Mouse (Mus musculus): ENCODE results near the gene Aurkaip1.
"Not testable (repeated sequence)": the region's sequence is repeated elsewhere in the genome, so short reads cannot be mapped to it uniquely, and the experiment has no call there.

The Aurkaip1 gene

DNA sequence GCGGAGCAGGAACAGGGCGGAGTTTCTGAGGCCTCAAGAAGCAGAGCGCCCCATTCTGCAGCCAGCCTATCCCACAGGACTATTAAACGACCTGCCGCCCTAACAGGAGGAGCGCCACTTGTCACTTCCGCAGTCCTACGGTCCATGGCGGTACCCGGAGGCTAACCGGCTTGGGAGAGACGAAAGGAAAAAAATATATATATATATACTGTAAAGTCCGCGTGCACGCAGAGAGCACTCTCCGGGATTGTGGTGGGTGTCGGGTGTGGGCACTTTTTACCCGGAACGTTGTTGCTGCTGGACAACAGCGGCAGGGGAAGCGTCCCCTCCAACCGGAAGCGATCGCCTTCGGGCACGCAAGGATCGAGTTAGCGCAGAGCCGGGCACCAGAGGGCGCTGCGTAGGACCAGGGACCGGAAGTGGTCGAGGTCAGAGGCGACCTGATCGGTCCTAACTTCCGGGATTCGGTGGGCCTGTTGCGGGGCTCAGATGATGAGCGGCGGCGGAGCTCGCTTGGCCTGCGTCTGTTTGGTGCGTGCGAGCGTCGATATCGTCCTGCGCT, at the start of gene Aurkaip1:
Aurkaip1 (plus strand) TSS at position 68 of the 562 bp plus-strand sequence.
- DNase-seq (ENCODE audit: low read depth, low spot score) = peak; percentile 91

DNA sequence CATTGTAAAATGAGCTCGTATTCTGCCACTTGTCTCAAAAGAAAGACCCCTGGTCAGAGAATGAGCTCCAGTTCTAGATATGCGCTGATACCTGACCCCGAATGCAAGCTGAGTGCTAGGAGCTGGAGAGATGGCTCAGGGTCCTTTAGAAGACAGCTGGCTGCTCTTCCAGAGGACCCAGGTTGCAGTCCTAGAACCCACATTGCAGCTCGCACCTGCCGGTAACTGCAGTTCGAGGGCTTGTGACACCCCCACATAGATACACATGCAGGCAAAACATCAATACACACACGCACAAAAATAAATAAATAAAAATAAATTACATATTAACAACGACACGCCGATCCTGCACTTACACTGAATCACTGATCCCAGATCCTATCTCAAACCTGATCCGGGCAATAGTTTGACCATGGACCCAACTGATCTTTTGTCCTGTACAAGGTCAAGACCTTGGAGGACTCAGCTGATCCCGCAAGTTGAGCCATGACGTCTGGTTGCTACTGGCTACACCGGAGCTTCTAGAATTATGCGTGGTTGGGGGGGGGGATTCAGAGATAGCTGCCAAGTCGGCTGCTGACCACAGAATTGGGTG, 47.5 kb upstream of the Aurkaip1 start:
- no peak for DNase-seq (ENCODE audit: low read depth, low spot score)

DNA sequence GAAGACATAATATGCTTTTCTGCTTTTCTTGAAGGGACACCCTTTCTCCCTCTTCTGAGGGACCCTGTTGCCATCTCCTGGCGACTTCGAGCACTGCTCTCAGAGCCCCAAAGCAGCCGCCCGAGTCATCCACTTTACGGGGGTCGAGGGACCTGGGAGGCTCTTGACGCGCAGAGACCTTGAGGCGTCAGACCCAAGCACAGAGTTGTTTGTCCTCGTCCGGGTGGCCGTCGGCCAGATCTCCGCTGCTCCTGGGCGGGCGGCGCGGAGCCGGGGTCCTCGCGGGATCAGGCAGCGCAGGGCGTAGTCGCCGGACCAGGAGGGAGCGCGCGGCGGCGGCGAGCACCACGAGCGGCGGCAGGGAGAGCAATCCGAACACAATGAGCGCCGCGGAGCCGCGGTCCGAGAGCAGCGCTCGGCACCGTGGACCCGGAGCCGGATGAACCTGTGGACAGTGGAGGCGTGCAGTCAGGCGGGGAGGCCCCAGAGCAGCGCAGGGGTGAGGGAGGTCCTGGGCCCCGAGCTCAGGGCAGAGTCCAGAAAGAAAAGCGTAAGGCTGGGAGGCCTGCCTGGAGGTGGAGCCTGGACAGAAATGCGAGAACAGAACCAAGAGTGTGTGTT, 46.9 kb upstream of the Aurkaip1 start:
- peak; percentile 72 for DNase-seq (ENCODE audit: low read depth, low spot score)

DNA sequence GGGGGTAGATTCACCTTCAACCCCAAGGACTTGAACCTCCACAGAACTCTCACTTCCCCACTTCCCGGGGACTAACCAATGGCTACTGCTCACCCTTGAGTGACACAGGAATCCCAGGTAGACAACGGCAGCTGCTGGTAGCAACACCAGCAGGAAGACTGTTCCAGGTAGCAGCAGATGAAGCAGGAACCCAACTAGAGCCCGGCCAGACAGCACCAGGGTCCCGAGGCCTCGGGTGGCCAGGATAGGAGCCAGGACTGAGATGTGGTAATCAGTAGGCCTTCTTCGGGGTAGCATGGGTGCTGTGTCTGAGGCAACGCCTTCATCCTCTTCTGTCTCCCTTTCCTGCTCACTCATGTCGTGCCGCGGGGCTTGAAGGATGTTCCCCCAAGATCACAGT, 45.8 kb upstream of the Aurkaip1 start:
- no peak for DNase-seq (ENCODE audit: low read depth, low spot score)

DNA sequence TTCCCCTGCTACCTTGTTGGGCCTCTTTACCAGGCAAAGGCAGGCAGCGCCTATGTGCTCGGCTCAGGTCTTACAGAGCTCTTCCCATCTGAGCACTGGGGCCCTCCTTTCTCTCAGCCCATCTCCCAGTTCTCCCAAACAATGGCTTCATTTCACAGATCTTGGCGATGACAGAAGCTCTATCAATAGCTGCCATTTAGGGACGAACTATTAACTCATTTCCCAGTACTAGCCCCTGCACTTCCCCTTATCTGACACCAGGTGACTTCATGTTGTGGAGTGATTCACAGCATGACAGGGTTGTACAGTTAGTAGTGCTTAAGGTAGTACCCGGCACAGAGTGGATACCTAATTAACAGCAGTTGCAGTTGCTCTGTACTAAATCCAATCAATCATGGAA, 45.3 kb upstream of the Aurkaip1 start, which contains the start of gene Tmem88b:
Tmem88b (minus strand) TSS at position 56 of the 400 bp plus-strand sequence.
- DNase-seq (ENCODE audit: low read depth, low spot score) = no peak

DNA sequence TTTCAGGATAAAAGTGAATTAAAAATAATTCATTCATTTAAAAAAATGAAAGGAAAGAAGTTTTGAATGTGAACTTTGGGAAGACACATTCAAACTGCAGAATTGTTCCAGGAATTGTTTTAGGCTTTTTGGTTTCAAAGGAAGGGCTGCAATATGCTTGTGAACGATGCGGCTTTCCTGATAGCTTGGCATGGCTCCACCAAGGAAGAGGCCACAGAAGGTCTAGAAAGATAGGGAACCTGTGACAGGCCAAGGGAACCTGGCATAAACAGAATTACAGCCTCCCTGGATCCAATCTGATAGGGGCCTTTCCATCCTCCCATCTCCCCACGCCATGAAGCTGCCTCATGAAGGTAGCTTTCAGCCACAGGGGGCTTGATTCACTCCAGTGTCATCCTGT, 42.8 kb upstream of the Aurkaip1 start:
- DNase-seq (ENCODE audit: low read depth, low spot score) = no peak

DNA sequence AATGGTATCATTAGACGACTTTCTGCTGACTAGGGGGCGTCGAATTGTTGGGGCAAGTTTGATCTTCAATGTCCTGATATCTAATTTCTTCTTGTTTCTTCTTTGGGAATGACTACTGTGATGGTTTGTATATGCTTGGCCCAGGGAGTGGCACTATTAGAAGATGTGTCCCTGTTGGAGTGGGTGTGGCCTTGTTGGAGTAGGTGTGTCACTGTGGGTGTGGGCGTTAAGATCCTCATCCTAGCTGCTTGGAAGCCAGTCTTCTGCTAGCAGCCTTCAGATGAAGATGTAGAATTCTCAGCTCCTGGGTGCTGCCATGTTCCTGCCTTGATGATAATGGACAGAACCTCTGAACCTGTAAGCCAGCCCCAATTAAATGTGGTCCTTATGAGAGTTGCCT, 42.2 kb upstream of the Aurkaip1 start:
- DNase-seq (ENCODE audit: low read depth, low spot score) = not testable (repeated sequence)

DNA sequence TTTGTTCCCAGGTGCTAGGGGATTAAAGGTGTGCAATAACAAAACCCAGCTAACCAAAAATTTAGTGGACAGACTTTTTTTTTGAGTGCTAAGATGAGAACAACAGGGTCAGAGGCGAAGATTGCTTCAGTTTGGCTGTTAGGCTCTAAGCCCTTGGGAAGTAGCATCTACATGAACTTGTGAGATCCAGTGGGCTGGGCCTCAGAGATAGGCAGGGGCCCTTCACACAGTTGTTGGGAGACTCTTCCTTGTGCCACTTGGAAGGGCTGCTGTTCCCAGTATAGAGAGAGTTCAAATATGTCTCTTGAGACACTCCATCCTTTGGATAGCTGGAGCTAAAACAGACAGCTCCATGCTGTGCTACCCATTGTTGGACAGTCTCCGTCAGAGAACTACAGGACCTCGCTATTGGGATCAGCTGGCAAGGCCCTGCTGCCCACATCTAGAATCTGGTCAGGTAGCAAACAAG, 41.0 kb upstream of the Aurkaip1 start, which contains the start of gene Ankrd65:
Ankrd65 (plus strand) TSS at position 419 of the 469 bp plus-strand sequence.
- no peak for DNase-seq (ENCODE audit: low read depth, low spot score)

DNA sequence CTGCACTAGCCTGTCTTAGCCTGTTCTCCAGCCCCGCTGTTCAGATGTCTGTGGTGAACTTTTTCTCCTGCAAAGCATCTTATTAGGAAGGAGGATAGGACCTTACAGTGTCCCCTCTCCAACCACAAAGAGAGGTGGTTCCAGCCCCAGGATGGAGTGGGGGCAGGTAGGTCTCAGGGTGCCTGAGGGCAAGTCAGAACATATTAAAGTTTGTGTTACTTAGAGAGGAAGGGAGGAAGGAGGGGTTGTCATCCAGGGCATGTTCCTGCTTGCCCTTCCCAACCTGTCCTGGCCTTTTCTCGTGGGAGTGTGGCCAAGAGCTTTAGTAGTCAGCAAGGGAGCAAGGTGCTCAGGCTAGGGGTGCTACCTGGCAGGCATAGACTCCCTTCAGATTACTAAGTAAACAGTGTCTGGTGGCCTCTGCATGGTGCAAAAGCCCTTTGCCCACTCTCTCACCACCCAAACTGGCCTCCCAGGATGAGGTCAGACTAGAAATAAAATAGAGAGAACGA, 40.4 kb upstream of the Aurkaip1 start:
- DNase-seq (ENCODE audit: low read depth, low spot score) = no peak

DNA sequence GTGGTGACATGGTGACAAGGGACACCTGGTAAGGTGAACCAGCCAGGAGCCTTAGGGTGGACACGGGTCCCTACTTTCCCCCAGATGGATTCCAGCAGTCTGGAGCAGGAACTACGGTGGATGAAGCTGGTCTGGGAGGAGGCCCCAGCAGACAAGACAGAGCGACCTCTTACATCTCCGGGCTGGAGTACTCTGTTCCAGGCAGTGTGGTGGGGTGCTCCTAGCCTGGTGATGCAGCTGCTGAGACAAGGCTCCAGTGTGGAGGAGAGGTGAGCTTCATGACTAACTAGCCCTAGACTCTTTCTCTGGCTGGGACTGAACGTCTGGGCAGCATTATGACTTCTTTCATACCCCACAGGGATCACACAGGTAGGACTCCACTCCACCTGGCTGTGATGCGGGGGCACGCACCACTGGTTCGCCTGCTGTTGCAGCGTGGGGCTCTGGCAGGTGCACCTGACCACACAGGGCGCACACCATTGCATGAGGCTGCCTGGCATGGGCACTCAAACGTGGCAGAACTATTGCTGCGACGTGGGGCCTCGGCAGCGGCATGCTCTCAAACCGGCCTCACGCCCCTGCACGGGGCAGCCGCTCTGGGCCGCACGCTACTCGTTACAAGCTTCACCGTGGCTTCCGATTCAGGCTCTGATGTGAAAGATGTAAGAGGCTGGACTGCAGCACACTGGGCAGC, 39.7 kb upstream of the Aurkaip1 start:
- DNase-seq (ENCODE audit: low read depth, low spot score) = no peak

DNA sequence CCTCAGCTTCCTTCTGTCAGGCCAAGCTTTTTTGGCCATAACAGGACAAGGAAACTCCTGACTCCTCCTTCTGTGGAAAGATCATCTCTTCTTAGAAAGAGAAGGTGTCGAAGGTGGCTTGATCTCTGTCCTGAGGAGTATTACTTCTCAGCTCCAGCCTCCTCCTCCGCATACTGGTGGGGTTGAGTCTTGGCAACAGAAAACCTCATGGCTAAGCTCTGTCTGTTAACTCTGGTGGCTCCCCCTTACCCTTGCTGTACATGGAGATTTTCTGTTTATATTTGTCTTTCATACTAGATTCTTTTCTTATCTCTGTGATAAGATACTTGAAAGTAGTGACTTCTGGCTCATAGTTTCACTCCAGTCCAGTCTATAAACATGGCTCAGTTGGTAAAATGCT, 37.3 kb upstream of the Aurkaip1 start:
- DNase-seq (ENCODE audit: low read depth, low spot score) = no peak

DNA sequence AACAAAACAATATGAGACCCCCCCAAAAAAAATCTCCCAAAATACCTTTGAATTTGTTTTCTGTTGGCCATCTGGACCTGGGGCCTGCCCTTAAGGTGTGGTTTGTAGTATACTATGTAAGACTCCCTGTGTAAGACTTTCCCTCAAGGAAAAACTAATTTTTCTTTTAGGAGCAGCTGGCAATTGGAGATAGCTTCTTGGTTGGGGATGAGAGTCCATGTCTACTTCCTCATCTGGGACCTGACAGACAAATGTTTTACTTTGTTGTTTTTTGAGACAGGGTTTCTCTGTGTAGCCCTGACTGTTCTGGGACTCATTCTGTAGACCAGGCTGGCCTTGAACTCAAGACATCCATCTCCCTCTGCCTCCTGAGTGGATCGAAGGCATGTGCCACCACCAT, 29.0 kb upstream of the Aurkaip1 start:
- DNase-seq (ENCODE audit: low read depth, low spot score) = no peak

DNA sequence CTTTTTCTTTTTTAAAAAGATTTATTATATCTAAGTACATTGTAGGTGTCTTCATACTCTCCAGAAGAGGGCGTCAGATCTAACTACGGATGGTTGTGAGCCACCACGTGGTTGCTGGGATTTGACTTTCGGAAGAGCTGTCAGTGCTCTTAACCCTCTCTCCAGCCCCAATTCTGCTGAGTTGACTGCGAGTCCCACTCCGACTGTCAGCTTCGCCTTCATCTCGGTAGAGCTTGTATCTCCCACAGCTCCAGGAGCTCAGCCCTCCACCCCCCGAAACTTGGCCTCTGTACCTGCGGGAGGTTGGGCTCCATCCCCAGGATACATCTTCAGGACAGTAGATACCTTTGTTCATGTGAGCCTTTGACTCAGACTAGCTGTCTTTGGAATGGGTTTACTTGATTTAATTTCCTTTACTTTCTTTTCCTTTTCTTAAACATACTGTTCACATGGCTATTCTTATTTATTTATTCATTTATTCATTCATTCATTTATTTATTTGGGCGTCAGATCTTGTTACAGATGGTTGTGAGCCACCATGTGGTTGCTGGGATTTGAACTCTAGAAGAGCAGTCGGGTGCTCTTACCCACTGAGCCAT, 28.2 kb upstream of the Aurkaip1 start, which contains the start of gene Mrpl20:
Mrpl20 (plus strand) TSS at position 138 of the 599 bp plus-strand sequence.
- no peak for DNase-seq (ENCODE audit: low read depth, low spot score)

DNA sequence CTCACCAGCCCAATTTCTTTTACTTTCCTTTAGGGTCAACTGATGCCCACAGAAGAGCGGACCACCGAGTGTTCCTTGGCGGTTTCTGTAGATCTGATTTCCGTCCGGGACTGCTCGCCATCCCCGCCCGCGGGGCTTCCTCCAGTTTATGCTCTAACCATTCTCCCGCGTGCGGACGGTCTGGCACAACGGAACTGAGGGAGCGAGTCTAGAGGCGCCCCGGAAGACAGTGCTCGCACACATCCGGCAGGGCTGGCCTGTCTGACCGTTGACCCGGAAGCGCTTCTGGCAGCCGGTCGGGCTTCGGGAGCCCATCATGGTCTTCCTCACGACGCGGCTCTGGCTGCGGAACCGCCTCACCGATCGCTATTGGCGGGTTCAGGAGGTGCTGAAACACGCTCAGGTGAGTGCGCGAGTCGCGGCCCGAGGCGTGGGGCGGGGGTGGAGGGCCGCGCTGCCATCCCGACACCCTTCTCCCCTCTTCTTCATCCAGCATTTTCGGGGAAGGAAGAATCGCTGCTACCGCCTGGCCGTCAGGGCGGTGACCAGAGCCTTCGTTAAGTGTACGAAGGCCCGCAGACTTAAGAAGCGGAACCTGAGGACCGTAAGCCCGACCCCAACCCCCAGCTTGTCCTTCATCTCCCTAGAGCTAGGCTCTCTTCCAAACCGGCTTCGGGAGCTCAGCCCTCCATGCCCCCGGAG, 27.6 kb upstream of the Aurkaip1 start:
- DNase-seq (ENCODE audit: low read depth, low spot score) = peak; percentile 84

DNA sequence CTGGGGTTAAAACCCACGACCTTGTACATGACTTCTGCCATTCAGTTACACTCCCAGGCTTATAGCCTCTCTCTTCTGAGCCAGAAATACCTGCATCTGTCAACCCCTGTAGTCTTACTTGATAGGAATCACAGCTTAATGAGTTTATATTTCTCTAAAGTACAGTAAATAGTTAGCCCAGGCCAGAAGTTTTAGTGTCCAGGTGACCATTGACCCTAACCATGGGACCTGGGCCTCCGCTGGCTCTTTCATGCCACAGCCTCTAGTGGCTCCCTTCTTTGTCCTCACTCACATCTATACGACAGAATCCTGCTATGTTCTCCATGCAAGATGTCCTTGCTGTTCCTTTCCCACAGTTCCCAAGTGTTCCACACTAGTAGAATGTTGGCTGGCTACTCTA, 23.2 kb upstream of the Aurkaip1 start:
- DNase-seq (ENCODE audit: low read depth, low spot score) = no peak

DNA sequence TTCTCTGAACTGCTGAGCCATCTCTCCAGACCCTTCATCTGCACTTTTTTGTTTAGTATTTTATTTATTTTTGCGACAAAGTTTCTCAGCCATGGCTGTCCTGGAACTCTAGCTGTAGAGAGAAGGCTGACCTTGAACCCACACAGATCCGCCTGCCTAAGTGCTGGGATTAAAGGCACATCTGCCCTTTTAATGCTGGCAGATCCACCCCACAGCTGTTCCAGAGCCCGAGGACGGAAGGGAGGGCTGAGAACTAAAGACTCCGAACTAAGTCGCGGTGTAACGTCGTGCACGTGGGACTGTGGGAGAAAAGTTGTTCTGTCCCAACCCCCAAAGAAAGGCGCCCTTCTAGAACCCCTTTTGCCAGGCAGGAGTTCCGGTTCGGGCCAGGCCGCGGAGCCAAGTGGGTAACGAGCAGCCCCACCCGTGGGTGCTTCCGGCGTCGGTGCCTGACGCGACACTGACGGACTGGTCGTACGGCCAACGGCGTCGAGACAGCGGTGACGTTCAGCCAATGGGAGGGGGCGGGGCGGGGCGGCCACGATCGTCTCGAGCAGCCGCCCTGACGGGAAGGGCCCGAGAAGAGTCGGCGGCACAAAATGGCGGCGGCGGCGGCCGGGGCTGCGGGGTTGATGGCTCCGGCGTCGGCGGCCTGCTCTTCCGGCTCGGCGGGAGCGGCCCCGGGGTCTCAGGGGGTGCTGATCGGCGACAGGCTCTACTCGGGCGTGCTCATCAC, 19.0 kb upstream of the Aurkaip1 start, which contains the start of gene Ccnl2:
Ccnl2 (plus strand) TSS at position 561 of the 736 bp plus-strand sequence.
- DNase-seq (ENCODE audit: low read depth, low spot score) = peak; percentile 92

DNA sequence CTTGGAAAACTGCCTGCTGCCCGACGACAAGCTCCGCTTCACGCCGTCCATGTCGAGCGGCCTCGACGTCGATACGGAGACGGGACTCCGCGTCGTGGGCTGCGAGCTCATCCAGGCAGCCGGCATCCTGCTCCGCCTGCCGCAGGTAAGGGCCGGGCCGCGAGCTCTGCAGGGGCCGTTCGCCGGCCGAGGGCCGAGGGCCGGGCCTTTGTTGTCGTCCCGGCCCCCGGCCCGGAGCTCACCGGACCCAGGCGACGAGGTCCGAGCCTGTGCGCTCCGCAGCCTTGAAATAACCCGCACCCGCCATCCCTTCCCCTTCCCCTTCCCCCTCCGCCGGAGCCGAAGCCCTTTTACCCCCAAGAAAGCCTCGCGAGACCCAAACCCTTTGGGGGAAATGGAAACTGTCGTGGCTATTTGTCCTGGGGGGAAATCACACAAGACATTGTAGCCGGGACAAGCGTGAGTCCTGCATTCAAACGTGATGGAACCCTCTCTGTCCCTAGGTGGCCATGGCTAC, 18.3 kb upstream of the Aurkaip1 start:
- DNase-seq (ENCODE audit: low read depth, low spot score) = no peak

DNA sequence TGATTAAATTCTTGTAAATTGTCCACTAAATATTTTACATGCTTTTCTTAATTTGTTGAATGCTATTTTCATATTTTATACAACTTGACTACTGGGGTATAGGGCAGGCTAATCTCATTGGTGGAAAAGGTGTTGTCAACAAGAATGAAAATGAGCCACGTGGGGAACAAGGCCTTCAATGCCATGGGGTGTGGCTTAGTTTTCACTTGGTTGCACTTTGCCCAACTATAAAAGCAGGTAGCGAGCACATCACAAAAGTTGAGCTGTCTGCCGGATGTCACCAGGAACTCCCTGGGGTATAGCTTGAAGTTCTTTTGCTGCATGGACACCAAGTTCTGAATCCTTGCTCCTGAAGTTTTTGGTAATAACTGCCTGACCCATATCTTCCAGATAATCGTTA, 13.5 kb upstream of the Aurkaip1 start:
- no peak for DNase-seq (ENCODE audit: low read depth, low spot score)

DNA sequence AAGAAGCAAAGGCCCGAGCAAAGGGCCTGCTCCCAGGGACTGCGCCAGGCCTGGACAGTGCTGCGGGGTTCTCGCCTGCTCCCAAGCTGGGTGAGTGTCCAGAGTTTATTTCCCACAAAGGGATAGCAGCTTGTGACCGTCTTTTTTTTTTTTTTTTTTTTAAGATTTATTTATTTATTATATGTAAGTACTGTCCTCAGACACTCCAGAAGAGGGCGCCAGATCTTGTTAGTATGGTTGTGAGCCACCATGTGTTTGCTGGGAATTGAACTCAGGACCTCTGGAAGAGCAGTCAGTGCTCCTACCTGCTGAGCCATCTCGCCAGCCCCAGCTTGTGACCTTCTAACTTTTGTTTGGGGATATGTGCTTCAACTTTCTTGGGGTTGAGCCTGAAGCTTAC, 10.0 kb upstream of the Aurkaip1 start:
- no peak for DNase-seq (ENCODE audit: low read depth, low spot score)

DNA sequence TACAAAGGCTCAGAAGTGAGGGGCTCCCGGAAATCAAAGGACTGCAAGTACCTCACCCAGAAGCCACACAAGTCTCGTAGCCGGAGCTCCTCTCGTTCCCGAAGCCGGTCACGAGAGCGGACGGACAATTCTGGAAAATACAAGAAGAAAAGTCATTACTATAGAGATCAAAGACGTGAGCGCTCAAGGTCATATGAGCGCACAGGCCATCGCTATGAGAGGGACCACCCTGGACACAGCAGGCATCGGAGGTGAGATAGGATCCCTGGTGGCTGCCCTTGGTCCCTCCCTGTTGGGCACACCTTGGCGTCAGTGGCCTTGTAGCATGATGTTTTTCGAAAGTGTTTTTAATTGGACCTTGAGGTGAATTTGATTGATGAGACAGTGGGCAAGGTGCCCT, 7.6 kb upstream of the Aurkaip1 start:
- DNase-seq (ENCODE audit: low read depth, low spot score) = no peak

Measured in brain, embryonic 18.5 days (tissue).